Mouse (Mus musculus) limb, embryonic 10.5 days (tissue): ENCODE measurements around the gene Speer4e. TPM values are rescaled to one million over a fixed set of nuclear protein-coding genes. Genes with fewer than 3 reads are reported as not detected.
"Not testable (repeated sequence)": the region's sequence is repeated elsewhere in the genome, so short reads cannot be mapped to it uniquely, and the experiment has no call there.

ENCODE experiments used
- DNase-seq: peaks from one replicate; pipeline ENCODE4 v3.0.0-alpha.2; 2017; ENCODE audit warnings: low spot score
- H3K27ac ChIP-seq: fragments of 300-500 bp; sonication (generic); 2 replicates; pipeline ENCODE4 v1.5.1; 2016; ENCODE audit warnings: mild to moderate bottlenecking
- H3K27me3 ChIP-seq: fragments of 300-500 bp; sonication (generic); 2 replicates; pipeline ENCODE4 v1.6.1; 2016; ENCODE audit warnings: low read depth, mild to moderate bottlenecking; ENCODE audit not compliant: poor library complexity, severe bottlenecking
- H3K36me3 ChIP-seq: fragments of 300-500 bp; sonication (generic); 2 replicates; pipeline ENCODE4 v1.6.1; 2016; ENCODE audit warnings: mild to moderate bottlenecking, moderate library complexity
- H3K4me1 ChIP-seq: fragments of 300-500 bp; sonication (generic); 2 replicates; pipeline ENCODE4 v1.6.1; 2016
- H3K4me3 ChIP-seq: fragments of 300-500 bp; sonication (generic); 2 replicates; pipeline ENCODE4 v1.5.1; 2016; ENCODE audit warnings: mild to moderate bottlenecking, moderate library complexity
- H3K9me3 ChIP-seq: fragments of 300-500 bp; sonication (generic); replicated peaks from 2 replicates; pipeline ENCODE4 v1.6.1; 2016; ENCODE audit warnings: mild to moderate bottlenecking
- WGBS: fragments of 180-500 bp; shearing (Covaris S2); methylation state at CpG from one replicate; pipeline ENCODE4 v1.1.7; 2016; 5-methylcytosine and 5-hydroxymethylcytosine counted together
- polyA plus RNA-seq: library from polyadenylated mRNA; unstranded; fragments of >200 nt; fragmentation: Nextera tagmentation; extraction: Ambion mirVana; gene quantifications from 2 replicates; pipeline ENCODE4 v1.2.1, GENCODE M21; 2016

Speer4e gene
- polyA plus RNA-seq, 1 experiment from 2014 or later = not detected

DNA sequence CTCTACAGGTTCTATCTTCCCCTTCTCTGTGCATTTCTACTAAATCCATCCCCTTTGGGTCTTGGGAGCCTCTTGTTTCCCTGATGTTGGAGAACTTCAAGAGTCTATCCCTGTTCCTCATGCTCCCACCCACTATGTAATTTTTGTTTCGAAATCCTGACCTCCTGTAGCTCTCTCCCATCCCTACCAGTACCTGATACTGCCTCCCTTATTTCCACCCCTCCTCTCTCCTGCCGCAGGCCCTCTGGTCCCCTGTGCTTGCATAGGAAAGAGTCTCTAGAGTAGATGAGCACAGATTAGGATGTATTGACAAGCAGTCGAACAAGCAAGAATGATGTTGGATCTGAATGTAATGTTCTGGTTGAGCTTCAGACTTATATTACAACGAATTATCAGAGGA lies 7.3 kb upstream of the Speer4e start:
- not testable (repeated sequence) for H3K27ac ChIP-seq, DNase-seq, H3K36me3 ChIP-seq, H3K4me3 ChIP-seq, H3K27me3 ChIP-seq, H3K4me1 ChIP-seq, H3K9me3 ChIP-seq
- WGBS = 67% methylated on average over 4 of the region's 4 CpGs

DNA sequence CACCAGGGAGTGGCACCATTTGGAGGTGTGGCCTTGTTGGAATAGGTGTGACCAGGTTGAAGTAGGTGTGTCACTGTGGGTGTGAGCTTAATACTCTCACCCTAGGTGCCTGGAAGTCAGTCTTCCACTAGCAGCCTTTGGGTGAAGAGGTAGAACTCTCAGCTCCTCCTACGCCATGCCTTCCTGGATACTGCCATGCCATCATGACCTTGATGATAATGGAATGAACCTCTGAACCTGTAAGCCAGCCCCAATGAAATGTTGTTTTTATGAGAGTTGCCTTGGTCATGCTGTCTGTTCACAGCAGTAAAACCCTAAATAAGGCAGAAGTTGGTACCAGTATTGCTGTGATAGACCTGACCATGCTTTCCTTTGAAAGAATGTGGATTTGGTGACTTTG lies 2.8 kb upstream of the Speer4e start:
- WGBS = 88% methylated on average over 1 of the region's 1 CpGs
- H3K4me1 ChIP-seq, H3K9me3 ChIP-seq, H3K27ac ChIP-seq, H3K27me3 ChIP-seq, H3K4me3 ChIP-seq, H3K36me3 ChIP-seq, DNase-seq: not testable (repeated sequence)

DNA sequence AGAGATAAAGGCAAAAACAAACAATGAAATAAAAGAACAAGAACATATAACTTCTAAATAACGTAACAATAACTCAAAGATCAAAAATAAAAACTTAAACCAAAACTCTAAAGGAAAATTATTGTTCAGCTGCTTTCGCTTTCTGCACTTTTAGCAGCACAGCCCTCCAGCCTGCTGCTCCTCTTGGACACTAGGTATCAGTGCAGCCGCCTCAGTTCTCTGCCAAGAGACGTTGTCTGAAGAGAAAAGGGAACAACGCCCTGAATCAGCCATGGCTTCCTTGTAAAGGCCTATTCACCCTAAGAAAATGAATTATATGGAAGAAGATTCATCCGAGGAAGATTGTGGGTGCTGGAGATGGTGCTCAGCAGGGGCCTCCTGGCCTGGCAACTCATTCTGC lies 4.5 kb downstream of the Speer4e start:
- 75% methylated on average over 5 of the region's 6 CpGs for WGBS
- not testable (repeated sequence) for H3K4me3 ChIP-seq, H3K9me3 ChIP-seq

DNA sequence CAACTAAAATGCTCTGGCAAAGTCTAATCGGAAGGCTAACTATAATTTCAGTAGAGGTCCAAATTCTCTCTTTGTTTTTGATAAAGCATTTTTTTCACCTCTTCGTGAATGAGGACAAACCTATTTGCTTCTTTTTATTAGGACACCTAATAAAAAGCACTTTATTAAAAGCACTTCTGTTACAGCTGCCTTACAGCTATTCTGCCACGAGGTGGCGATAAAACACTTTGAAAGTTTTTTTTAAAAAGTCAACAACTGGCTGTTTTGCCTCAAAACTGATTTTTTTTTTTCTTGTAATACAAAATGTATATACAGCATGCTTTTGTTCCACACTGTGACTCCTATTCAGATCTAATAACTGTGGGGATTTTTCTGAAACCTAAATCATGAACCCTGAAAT lies 11.2 kb downstream of the Speer4e start:
- not testable (repeated sequence) for H3K27ac ChIP-seq, H3K36me3 ChIP-seq, H3K4me3 ChIP-seq, H3K9me3 ChIP-seq, H3K27me3 ChIP-seq, H3K4me1 ChIP-seq, DNase-seq
- 31% methylated on average over 4 of the region's 4 CpGs for WGBS

More for the DNA sequence above, 4.5 kb downstream of the Speer4e start:
- H3K27me3 ChIP-seq, H3K4me1 ChIP-seq, H3K27ac ChIP-seq, H3K36me3 ChIP-seq, DNase-seq: not testable (repeated sequence)

DNA sequence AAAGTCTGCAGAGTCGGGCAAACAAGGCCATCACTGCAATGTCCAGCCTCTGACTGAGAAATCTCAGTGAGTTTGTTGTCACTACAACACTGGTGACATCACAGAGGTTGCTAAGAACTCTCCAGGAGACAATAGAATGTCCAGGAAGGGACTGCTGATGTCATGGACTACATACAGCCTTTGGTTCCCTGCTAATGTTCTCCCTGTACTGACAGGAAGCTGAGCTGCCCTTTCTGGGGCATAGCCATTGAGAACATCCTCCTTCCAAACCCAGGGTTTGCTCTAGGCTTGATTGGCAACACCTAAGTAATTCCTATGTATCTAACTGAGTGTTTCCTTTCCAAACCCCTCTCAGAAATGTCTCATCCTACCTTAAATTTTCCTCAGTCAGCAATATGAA lies 23.4 kb downstream of the Speer4e start, which contains the start of gene Gm9758:
TSS of gene Gm9758 (minus strand) at position 101 of the 400 bp plus-strand sequence.
- H3K27me3 ChIP-seq, DNase-seq, H3K9me3 ChIP-seq, H3K4me3 ChIP-seq, H3K36me3 ChIP-seq, H3K4me1 ChIP-seq, H3K27ac ChIP-seq: not testable (repeated sequence)
- WGBS = 73% methylated on average over 1 of the region's 1 CpGs

DNA sequence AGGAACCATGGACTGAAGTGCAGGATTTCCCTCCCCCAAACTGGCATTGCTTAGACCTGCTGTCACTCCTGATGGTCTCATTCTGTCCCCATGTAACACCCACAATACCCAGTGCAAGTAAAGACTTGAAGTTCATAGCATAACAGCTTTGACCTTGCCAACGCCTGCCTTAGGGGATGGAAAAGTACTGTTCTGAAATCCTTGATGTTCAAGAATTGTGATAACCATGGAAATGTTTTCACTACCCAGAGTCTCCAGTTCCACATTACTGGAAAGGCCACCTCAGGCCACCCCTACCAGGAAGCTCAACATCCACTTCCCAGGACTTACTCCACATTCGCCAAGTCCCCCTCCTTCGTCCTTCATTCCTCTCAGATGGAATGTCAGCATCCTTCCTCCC lies 23.9 kb downstream of the Speer4e start:
- WGBS = 82% methylated on average over 2 of the region's 3 CpGs
- not testable (repeated sequence) for H3K27me3 ChIP-seq, H3K27ac ChIP-seq, H3K4me1 ChIP-seq, H3K4me3 ChIP-seq, DNase-seq, H3K9me3 ChIP-seq, H3K36me3 ChIP-seq

DNA sequence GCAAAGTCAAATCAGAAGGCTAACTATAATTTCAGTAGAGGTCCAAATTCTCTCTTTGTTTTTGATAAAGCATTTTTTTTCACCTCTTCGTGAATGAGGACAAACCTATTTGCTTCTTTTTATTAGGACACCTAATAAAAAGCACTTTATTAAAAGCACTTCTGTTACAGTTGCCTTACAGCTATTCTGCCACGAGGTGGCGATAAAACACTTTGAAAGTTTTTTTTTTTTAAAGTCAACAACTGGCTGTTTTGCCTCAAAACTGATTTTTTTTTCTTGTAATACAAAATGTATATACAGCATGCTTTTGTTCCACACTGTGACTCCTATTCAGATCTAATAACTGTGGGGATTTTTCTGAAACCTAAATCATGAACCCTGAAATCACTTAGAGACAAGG lies 34.7 kb downstream of the Speer4e start:
- not testable (repeated sequence) for H3K27ac ChIP-seq, H3K4me1 ChIP-seq, H3K4me3 ChIP-seq, H3K27me3 ChIP-seq, DNase-seq, H3K36me3 ChIP-seq, H3K9me3 ChIP-seq
- WGBS = 22% methylated on average over 3 of the region's 3 CpGs

DNA sequence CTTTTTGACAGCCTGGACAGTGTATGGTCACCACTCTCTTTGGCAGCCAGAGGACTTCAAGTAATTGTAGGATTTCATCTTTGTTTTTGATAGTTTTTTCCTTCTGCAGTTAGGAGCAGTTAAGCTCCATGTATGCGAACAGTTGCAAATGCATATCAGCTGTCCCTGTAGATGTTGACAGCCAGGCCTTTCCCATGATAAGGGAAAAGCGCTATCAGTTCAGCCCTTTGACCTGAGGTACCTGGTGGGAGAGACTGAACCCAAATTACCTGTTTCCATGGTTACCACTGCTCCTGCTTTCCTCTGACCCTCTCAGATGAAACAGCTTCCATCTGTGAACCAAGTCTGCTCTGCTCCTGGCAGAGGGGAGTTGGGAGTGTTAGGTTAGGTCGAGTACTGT lies 46.0 kb downstream of the Speer4e start:
- Histone ChIP-seq H3K9me3 (0 out of 2 replicates have a peak, but pooled peaks cover 1% of the 10 kb centered on the region), H3K36me3 (no peaks in the 10 kb centered on the region), H3K4me3 (no peak overlapping the region), H3K27ac (no peak overlapping the region), H3K4me1 (no peaks in the 10 kb centered on the region), H3K27me3 (no peaks in the 10 kb centered on the region)
- DNase-seq = no peak
- 87% methylated on average over 3 of the region's 3 CpGs for WGBS

DNA sequence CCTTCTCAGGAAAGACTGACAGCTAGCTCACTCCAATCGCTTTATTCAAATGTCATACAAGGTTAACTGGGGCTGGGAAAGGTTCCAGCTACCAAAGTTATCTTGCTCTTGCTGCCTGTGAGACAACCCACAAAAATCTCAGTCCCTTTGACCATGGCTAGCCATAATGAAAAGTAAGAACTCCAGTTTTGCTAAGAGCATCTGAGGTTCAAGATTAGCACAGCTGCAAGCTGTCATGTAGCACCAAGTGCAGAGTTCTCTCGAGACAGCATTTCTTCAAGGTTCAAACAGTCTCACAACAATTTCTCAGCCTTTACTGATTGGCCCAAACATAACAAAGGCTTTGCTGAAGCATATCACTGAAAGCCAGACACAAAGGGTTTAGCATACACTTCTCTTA lies 52.9 kb downstream of the Speer4e start:
- H3K4me1 ChIP-seq, H3K27ac ChIP-seq, H3K4me3 ChIP-seq, H3K36me3 ChIP-seq, H3K27me3 ChIP-seq, H3K9me3 ChIP-seq, DNase-seq: not testable (repeated sequence)
- 84% methylated on average over 2 of the region's 2 CpGs for WGBS

Other genes with a start within 250 kb of the Speer4e start
- not detected in 2 replicates for gene Gm9758, start 23.5 kb downstream of the Speer4e start, polyA plus RNA-seq
- gene Gm10354, start 40.5 kb upstream of the Speer4e start, polyA plus RNA-seq = not detected in 2 replicates
- gene Gm17019, start 94.6 kb upstream of the Speer4e start, polyA plus RNA-seq = not detected in 2 replicates